Mouse (Mus musculus): Measurements from ENCODE around the gene Dpp8. TPM values are rescaled to one million over a fixed set of nuclear protein-coding genes. Genes with fewer than 3 reads are reported as not detected.
"Not testable (repeated sequence)": the region's sequence is repeated elsewhere in the genome, so short reads cannot be mapped to it uniquely, and the experiment has no call there.

Dpp8 gene
- total RNA-seq, 2 experiments from 2014 or later: 67.5 to 74.3 TPM

DNA sequence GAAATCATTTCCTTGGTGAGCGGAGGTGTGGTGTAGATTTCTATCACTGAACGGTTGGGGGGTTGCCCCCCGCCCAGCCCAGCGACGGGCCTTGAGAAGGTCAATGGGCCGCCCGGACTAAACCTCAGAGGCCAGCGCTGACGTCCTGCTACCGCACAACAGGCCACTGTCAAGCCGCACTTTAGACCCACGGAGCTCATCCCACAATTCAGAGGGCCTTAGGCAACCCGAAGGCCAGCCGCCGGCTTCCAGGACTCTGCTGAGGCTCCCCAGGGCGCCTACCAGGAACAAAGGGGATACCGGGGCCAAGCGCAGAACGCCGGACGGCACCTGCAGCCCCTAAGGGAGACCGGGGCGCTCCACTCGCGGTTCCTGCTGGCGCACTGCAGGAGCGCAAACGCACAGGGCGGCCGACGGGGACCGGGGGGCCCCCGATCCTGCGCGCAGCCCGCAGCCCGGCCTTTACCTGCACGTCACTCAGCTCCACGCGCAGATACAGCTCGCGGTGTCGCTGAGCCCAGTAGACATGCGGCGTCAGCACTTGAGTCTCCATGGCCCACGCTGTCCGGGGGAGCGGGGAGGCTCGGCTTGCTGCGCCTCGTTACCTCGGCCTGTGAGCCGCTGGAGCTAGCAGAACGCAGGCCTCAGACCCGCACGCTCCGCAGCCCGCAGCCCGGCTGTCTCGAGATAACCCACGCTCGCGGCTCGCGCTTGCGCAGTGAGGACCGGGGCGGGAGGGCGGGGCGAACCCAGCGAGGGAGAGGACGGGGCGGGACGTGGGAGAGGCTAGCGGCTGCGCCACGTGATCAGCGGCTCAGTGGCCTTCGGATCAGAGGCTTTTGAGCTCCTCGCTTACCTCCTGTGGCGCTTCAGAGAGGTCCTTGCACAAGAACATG is 11.0 kb upstream of the Dpp8 start, which contains the start of gene Hacd3:
Gene Hacd3 (minus strand): TSS at position 703 of the 896 bp plus-strand sequence.
- peak; percentile 87 to 90 for DNase-seq
- intact Hi-C loops (cut with DNase I): no loop called here

DNA sequence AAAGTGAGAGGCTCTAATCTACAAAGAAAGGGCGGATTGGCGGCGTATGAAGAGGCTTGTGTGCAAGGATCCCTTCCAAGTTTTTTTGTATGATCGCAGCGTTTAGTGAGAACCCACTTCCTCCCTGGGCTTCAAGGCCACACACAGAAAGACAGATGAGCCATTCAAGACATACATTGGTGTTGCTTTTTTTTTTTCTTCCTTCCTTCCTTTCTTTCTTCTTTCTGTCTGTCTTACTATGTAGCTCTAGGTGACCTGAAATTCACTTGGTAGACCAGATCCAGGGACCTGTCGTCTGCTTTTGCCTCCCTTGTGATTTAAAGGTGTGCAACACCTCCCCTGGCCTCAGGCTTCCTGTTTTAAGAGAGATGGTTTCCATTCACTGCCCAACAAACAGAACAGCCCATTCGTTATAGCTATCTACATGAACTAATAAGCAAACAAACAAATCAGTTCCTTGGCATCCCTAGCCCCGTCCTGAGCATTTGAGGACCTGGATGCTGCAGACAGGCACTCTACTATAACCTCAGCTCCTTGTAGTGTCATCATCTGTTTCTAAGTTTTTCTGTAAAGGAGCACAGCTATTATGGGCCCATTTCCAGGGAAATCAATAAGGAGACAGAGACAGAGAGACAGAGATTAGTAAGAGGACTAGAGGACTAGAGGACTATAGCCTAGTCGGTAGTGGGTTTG is 10.2 kb upstream of the Dpp8 start:
- no peak for DNase-seq
- intact Hi-C loops (cut with DNase I): no loop called here

DNA sequence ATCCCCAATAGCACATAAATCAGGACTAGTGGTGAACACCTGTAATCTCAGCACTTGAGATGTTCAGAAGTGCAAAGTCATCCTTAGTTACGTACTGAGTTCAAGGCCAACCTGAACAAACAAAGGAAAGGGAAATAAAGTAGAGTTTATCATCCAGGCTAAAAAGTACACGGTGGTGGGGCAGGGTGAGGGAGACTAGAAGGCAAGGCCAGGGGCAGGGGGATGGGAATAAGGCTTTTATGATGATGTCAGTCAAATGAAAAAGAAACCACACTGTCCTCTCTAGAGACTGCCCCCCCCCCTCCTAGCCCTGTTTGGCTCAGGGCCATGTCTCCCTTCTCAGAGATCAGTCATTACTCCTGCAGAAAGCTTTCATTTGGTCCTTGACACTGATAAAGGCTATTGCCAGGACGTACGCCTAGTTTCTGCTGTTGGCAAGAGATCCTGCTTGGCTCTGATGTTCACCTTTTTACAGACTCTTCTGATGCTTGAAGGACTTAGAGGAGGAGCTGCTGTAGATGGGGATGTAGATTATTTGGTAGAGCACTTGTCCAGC is 9.6 kb upstream of the Dpp8 start:
- intact Hi-C loops (cut with DNase I): no loop called here

DNA sequence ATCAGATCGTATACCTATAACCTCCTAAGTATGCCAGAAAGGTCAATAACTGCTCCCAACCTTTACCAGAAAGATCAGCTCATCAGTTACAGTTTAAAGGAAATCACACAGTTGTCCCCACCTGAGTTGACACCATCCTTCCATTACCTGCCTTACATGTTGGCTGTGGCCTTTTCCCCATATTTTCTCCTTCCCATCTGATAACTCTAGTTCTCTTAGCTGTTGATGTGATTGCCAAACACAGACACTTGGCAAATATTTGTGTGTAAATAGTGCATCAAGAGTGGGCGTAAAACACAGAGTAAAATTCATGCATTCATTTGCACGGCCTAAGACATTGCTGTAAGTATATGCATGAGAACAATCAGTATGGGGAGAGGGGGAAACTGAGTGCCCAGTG is 8.8 kb upstream of the Dpp8 start:
- intact Hi-C loops (cut with DNase I): no loop called here
- DNase-seq: no peak

More for the DNA sequence above, 9.6 kb upstream of the Dpp8 start:
- no peak for DNase-seq

DNA sequence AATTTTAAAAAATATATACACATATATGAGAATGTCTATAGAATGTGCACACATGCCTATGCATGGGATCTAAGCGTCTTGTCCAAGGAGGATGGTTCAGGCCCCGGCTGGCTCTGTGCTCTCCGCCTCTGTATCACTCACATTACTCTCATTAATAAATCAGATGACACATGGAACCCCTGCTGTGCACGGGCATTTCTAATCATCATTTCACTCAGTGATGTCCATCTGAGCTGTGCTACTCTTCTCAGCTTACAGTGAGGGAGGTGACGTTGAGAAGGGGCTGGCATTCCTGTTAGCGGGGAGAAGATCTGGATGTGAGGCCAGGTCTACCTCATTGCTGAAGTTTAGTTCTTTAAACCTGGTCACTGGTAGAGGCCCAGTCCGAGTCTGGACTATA is 5.0 kb upstream of the Dpp8 start:
- intact Hi-C loops (cut with DNase I): no loop called here
- no peak for DNase-seq

DNA sequence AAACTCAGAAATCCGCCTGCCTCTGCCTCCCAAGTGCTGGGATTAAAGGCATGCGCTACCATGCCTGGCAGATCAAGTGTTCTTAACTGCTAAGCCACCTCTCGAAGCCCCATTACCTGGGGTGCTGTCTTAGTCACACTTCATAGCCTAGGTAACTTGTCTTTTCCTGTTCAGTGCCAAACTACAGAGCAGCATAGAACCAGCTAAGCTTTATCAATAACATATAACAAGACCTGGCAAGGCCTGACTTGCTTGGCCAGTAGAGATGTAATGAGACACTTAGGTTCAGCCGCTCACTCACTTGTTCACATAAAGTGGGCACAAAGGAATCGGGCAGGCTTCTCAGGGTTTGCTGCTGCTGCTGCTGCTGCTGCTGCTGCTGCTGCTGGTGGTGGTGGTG is 3.9 kb upstream of the Dpp8 start:
- DNase-seq: no peak
- intact Hi-C loops (cut with DNase I): no loop called here

DNA sequence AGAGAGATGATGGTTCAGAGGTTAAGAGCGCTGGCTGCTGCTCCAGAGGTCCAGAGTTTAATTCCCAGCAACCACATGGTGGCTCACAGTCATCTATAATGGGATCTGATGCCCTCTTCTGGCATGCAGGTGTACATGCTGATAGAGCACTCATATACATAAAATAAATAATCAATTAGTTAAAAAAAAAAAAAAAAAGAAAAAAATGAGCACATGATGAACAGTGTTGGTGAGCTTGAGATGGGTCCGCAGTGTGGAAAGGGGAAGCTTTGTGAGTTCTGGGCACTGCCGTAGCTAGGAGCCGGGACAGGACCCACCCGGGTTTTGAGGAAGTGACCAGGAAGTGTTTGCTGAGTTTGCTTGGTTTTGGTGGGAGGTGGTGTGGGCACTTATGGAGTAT is 859 bp upstream of the Dpp8 start:
- intact Hi-C loops (cut with DNase I): loop anchor here (5.0 kb wide), 1 partner anchor 161 kb away; no protein-coding TSS in a partner anchor
- DNase-seq: not testable (repeated sequence)

DNA sequence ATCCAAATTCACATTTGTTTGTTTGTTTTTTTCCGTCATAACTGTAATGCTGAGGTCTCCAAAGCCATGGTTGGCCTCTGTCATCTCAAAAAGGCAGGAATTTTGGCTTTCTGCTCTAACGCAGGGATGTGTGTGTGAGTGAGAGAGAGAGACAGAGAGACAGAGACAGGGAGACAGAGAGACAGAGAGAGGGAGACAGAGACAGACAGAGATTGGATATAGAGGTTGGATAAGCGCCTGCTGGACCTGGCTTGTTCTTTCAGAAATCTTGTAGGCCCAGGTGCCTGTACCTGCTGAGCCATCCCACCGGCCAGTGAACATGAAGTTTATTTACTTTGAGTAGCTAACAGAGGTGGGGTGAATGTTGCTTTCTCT is 333 bp upstream of the Dpp8 start:
- DNase-seq: no peak
- intact Hi-C loops (cut with DNase I): loop anchor here (5.0 kb wide), 1 partner anchor 160 kb away; no protein-coding TSS in a partner anchor

DNA sequence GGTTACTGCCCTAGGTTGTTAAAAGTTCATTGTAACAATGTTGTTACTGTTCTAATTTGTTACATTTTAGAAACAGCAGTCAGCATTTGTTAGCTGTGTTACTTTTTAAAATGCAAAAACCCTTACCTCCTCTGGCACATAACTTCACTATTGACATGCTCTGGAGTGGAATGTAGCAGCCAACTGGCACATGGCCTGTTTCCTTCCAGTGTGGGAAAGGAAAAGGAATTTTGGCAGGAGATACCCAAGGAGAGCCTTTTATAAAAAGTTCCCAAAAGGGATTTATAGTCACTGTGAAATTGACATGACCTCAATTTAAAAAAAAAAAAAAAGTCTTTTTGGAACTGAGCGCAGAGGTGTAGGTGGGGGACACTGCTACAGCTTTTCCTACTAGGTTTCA is 4.2 kb downstream of the Dpp8 start:
- intact Hi-C loops (cut with DNase I): no loop called here
- DNase-seq: peak; percentile 57 to 67

DNA sequence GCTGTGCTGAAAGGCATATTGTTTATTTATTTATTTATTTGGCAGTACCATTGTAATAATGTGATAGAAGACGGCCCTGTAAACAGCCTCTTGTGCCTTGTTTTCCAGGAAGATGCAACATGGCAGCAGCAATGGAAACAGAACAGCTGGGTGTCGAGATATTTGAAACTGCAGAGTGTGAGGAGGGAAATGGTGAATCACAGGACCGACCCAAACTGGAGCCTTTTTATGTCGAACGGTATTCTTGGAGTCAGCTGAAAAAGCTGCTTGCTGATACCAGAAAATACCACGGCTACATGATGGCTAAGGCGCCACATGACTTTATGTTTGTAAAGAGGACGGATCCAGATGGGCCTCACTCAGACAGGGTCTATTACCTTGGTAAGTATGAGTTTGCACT is 4.6 kb downstream of the Dpp8 start:
- DNase-seq: no peak
- intact Hi-C loops (cut with DNase I): no loop called here

DNA sequence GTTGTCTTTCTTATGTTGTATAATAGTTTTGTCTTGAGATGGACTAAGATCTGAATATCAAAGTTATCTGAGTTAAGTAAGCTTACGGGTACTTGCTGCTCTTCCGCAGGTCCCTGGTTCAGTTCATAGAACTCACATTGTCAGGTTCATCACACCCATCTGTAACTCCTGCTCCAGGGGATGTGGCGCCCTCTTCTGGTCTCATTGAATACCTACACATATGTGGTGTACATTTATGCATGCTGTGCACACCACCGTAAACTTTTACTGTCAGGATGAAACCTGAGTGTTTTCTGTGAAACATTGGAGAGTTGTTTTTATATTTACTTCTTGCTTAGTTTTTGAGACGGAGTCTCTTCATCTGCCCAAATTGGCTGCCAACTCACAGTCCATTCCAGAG is 9.2 kb downstream of the Dpp8 start:
- intact Hi-C loops (cut with DNase I): no loop called here
- DNase-seq: no peak

DNA sequence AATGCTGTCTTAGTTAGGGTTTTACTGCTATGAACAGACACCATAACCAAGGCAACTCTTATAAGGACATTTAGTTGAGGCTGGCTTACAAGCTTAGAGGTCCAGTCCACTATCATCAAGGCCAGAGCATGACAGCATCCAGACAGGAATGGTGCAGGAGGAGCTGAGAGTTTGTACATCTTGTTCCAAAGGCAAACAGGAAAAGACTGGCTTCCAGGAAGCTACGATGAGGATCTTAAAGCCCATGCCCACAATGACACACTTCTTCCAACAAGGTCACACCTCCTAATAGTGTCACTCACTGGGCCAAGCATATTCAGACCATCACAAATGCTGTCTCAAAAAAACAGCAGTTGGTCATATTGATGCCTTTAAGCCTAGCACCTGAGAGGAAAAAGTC is 14.8 kb downstream of the Dpp8 start:
- DNase-seq: no peak
- intact Hi-C loops (cut with DNase I): no loop called here

DNA sequence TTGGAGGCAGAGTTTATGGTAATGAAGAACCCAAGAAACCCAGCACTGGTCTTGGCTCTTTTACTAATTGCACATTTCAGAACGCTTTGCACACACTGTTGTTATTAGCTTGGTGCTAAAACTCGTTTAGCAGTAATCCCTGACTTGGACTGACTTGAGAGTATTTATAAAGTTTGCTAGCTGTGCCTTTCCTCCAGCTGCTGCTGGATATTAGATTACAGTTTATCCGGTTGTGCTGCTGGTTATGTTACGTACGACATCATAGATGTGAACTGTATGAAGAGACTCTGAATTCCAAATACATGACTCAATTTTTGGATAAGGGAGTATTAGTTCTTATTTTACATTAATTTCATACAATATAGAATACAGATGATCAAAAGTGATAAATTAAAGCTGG is 17.2 kb downstream of the Dpp8 start:
- intact Hi-C loops (cut with DNase I): no loop called here
- DNase-seq: no peak

DNA sequence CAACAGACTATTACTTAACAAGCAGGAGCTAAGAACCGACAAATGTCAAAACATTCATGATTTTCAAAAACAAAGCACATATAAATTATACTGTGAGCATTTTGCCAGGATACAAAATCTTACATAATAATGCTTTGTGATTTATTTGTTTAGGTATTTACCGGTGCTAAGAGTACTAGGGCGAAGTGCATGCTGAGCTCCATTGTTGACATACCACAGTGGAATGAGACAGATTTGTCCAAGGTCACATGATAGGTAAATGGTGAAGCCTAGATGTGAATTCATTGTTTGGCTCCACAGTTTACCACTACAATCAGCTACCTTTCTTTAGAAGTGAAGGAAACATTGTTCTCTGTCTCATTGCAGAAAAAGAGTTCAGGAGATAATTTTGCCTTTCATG is 18.8 kb downstream of the Dpp8 start:
- intact Hi-C loops (cut with DNase I): no loop called here
- no peak for DNase-seq

DNA sequence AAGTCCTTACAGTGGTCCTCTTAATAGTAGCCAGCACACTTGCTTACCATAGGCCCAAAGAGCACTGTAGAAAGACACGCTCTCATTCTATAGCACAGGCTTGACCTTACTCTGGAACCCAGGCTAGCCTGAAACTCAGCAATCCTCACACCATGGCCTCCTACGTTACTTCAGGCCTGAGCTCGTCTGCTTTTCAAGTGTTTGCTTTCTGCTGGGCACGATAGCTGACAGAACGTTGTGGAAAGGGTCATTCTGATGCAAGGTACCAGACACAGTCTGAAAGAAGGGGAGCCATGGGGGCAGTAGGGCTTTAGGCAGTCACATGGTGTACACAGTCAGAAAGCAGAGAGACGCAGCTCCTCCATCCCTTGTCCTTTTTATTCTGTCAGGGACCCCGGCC is 32.0 kb downstream of the Dpp8 start:
- intact Hi-C loops (cut with DNase I): no loop called here
- no peak for DNase-seq

DNA sequence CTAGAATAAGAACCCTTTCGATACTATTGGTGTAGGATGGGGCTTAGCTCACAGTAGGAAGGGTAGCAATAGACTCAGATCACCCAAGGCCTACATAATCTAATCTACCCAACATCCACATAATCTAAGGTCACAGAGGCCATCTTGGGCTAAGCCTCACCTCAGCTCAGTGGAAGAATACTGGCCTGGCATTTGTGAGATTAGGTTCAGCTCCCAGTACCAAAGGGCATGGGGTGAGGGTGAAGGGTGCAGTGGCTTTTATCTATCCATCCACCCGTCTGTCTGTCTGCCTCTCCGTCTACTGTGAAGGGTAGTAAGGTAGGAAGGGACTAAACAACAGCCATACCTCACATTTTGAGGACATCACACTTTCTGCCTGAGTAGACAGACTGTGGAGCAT is 38.4 kb downstream of the Dpp8 start:
- DNase-seq: no peak
- intact Hi-C loops (cut with DNase I): no loop called here

DNA sequence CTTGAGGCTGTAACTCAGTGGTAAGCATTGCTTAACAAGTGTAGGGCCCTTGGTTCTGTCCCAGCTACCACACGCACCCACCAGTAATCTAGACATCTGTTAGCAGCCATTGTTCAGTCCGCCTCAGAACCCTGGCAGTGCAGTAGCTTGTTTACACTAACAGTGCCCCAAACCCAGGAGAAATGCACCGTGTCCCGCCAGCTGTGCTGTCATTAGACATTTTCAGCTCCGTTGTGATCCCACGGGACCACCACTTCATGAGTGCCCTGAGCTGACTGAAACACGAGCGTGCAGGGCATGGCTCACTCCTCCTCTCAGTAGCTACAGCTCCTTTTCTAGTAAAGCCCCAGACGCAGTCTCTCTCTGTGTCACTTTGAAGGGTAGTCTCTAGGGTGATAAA is 41.3 kb downstream of the Dpp8 start:
- no peak for DNase-seq

DNA sequence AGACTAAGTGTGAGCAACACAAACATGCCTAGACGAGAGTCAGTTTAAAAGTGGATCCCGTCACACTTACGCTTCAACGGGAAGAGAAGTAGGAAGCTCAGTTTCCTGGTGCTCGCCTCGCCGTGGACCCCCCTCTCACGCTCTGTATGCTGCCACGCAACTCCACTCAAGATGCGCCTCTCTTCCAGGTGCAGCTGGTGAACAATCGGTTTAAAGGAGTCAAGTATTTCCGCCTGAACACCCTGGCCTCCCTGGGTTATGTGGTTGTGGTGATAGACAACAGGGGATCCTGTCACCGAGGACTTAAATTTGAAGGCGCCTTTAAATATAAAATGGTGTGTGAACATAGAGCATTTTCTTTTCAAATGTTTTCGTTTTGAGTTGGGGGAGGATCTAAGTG is 42.0 kb downstream of the Dpp8 start:
- DNase-seq: no peak
- intact Hi-C loops (cut with DNase I): no loop called here

More for the DNA sequence above, 41.3 kb downstream of the Dpp8 start:
- intact Hi-C loops (cut with DNase I): no loop called here

DNA sequence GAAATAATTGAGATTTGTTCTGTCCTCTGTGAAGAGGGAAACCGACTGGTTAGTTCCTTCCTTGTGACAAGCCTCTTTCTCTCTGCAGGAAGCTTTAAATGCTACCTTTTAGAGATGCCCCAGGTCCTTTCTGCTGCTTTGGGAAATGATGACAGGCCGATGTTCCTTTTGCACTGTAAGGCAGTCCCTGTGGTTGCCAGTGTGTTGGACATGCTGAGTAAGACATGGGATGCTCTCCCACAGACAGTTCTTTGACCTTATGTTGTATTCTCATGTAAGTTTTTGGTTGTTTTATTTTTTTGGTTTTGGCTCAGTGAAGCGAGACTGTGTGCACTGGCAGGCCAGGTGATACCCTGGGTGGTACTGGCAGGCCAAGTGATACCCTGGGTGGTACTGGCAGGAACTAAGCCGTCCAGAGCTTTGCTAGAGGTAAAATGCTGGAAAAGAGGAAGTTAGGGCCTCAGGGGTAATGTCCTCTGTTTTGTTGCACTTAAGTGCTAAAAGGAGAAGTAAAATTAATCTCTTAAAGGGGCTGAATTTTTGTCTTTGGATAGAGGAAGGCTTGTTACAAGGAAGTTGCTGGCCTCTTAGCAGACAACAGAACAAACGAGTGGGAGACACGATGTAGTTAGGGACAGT is 42.8 kb downstream of the Dpp8 start:
- DNase-seq: no peak
- intact Hi-C loops (cut with DNase I): no loop called here

DNA sequence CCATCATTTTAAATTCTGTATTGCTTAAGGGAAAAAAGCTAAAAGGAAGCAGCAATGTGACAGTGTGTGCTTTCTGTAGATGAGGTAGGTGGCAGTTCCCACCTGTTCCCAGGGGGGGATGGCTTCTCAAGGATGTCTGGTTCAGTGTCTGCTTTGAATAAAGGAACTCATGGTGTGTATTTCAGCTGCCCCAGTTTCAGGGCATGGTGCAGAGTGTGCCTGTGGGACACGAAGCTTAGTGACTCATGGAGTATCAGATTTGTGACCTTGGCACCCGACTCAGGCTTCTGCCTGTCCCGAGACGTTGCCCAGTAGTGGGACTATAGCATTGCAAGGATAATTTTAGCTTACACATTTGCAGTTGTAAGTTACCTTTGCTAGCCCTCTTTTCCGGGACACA is 45.3 kb downstream of the Dpp8 start:
- intact Hi-C loops (cut with DNase I): no loop called here
- no peak for DNase-seq

DNA sequence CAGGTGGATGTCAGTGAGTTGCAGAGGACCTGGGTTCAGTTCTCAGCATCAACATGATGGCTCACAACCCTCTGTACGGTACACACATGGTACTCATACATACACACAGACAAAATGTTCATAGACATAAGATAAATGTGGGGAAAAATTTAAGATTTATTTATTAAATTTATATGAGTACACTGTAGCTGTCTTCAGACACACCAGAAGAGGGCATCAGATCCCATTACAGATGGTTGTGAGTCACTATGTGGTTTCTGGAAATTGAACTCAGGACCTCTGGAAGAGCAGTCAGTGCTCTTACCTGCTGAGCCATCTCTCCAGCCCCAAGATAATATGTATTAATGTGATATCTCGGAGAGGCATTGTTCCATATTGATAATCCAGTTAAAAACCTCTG is 47.9 kb downstream of the Dpp8 start:
- DNase-seq: not testable (repeated sequence)
- intact Hi-C loops (cut with DNase I): loop anchor here (5.0 kb wide), 1 partner anchor 42 kb away; no protein-coding TSS in a partner anchor

Data from heart, postnatal 14 days (tissue).